Mouse (Mus musculus) bone marrow macrophage, adult 2 months (primary cell): Measurements from ENCODE around the gene Bcl2l13.

Experiments
- CTCF ChIP-seq: IDR thresholded peaks from 2 replicates; pipeline ENCODE4 v1.5.1; 2012; ENCODE audit warnings: low read depth, mild to moderate bottlenecking, low read length, moderate library complexity
- POLR2A ChIP-seq: IDR thresholded peaks from 2 replicates; pipeline ENCODE4 v1.6.1; 2012; ENCODE audit warnings: mild to moderate bottlenecking, low read depth, low read length, borderline replicate concordance

GRCm38 (mm10) chr6:120914911-120915648 lies 79.1 kb downstream of the Bcl2l13 start:
- TF ChIP-seq CTCF = no peak
- no peak for TF ChIP-seq POLR2A
